Mouse (Mus musculus) heart, adult 18-20 months (tissue): ENCODE measurements around the gene Pgm2. TPM values are rescaled to one million over a fixed set of nuclear protein-coding genes. Genes with fewer than 3 reads are reported as not detected.

ENCODE experiments used
- microRNA-seq, 2 experiments: library from miRNA; unstranded; fragments of <30 nt; microRNA quantifications; one replicate each; pipeline ENCODE4 v1.2.0; 2022
- total RNA-seq, 2 experiments: library from RNA; stranded (reverse); gene quantifications; 2 replicates each; pipeline ENCODE4 v1.2.3; 2021

Pgm2 gene
- total RNA-seq, 2 experiments from 2014 or later, result 4.7 to 4.9 TPM

Small RNA genes within 50 kb of the gene (microRNA-seq; reads per million reads assigned to microRNA genes)
- gene Gm22395, result 0 reads per million in 2 experiments
- gene Gm23967, result 0 reads per million in 2 experiments

Other genes starting within 250 kb of the Pgm2 start
- 10 to 100 TPM in 1 of 2 experiments, 1 to 10 TPM in 1; 9.4 to 10.0 TPM for gene Rell1, start 124.1 kb upstream of the Pgm2 start, total RNA-seq
- gene Tbc1d1, start 63.4 kb downstream of the Pgm2 start, total RNA-seq, result 10 to 100 TPM; 11.0 to 13.3 TPM